Mouse (Mus musculus) heart, postnatal 0 days (tissue): ENCODE measurements around the gene Wt1.

ENCODE experiments used
- CTCF ChIP-seq: IDR thresholded peaks from 2 replicates; pipeline ENCODE4 v1.5.1; 2016; ENCODE audit warnings: antibody characterized with exemption, control low read depth, low read depth
- EP300 ChIP-seq: IDR thresholded peaks from 2 replicates; pipeline ENCODE4 v1.6.1; 2016; ENCODE audit warnings: antibody characterized with exemption, low read depth

DNA sequence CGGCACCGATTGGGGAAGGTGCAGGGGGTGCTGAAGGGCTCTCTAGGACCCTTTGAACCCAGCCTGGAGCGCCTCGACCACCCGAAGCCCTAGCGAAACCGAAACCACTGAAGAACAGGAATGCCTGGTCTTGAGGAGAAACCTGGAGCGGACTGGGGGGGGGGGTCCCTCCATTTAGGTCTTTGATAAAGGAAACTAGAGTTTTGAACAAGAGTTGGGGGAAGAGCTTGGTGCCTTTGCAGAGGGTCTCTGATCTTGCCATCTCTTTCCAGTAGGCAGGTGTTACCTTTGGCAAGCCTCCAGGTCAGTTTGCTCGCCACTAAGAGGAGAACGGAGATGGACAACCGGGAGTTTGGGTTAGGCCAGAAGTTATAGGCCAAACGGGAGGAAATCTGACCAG lies 2.2 kb downstream of the Wt1 start:
- TF ChIP-seq CTCF, result no peak
- TF ChIP-seq EP300, result no peak
